Mouse (Mus musculus) embryonic facial prominence, embryonic 11.5 days (tissue): ENCODE results near the gene Ncor2. TPM values are rescaled to one million over a fixed set of nuclear protein-coding genes. Genes with fewer than 3 reads are reported as not detected.

Experiments
- ATAC-seq: fragments of 200-750 bp; cut with Nextera tagmentation; replicated peaks from 2 replicates; pipeline ENCODE4 v1.8.0; 2017; ENCODE audit warnings: low read depth; ENCODE audit not compliant: insufficient number of reproducible peaks, low FRiP score, low TSS enrichment
- DNase-seq: peaks from one replicate; pipeline ENCODE4 v3.0.0-alpha.2; 2015; ENCODE audit warnings: low spot score
- H3K27ac ChIP-seq: fragments of 300-500 bp; sonication (generic); replicated peaks from 2 replicates; pipeline ENCODE4 v1.5.1; 2014; ENCODE audit warnings: mild to moderate bottlenecking, low read depth, low read length, control low read depth
- H3K27me3 ChIP-seq: fragments of 300-500 bp; sonication (generic); 2 replicates; pipeline ENCODE4 v1.6.1; 2014; ENCODE audit warnings: mild to moderate bottlenecking, low read length, moderate library complexity, mixed read lengths; ENCODE audit not compliant: control insufficient read depth, insufficient read depth
- H3K36me3 ChIP-seq: fragments of 300-500 bp; sonication (generic); replicated peaks from 2 replicates; pipeline ENCODE4 v1.6.1; 2014; ENCODE audit warnings: low read depth, mild to moderate bottlenecking, low read length, moderate library complexity, mixed read lengths; ENCODE audit not compliant: control insufficient read depth, insufficient read depth
- H3K4me1 ChIP-seq: fragments of 300-500 bp; sonication (generic); 2 replicates; pipeline ENCODE4 v1.6.1; 2014; ENCODE audit warnings: low read length, mixed read lengths; ENCODE audit not compliant: control insufficient read depth, insufficient read depth
- H3K4me2 ChIP-seq: fragments of 300-500 bp; sonication (generic); 2 replicates; pipeline ENCODE4 v1.6.1; 2014; ENCODE audit warnings: low read depth, mild to moderate bottlenecking, control low read depth, low read length, moderate library complexity
- H3K4me3 ChIP-seq: fragments of 300-500 bp; sonication (generic); 2 replicates; pipeline ENCODE4 v1.5.1; 2014; ENCODE audit warnings: low read depth, low read length, control low read depth
- H3K9ac ChIP-seq: fragments of 300-500 bp; sonication (generic); replicated peaks from 2 replicates; pipeline ENCODE4 v1.6.1; 2014; ENCODE audit warnings: mild to moderate bottlenecking, control low read depth, low read length
- H3K9me3 ChIP-seq: fragments of 300-500 bp; sonication (generic); replicated peaks from 2 replicates; pipeline ENCODE4 v1.6.1; 2016; ENCODE audit warnings: mild to moderate bottlenecking, low read length, inconsistent platforms, mixed read lengths; ENCODE audit not compliant: control insufficient read depth
- WGBS: fragments of 180-500 bp; shearing (Covaris S2); extraction: QIAGEN DNeasy Blood & Tissue Kit; methylation state at CpG from one replicate; pipeline ENCODE4 v1.1.7; 2014; 5-methylcytosine and 5-hydroxymethylcytosine counted together
- polyA plus RNA-seq: library from polyadenylated mRNA; unstranded; fragments of >200 nt; fragmentation: Nextera tagmentation; extraction: Ambion mirVana; gene quantifications from 2 replicates; pipeline ENCODE4 v1.2.1, GENCODE M21; 2014

Ncor2 gene
- polyA plus RNA-seq, 1 experiment from 2014 or later: 12.4 TPM

GRCm38 (mm10) chr5:125171259-125171658 lies 7.8 kb downstream of the Ncor2 start:
- Histone ChIP-seq H3K9me3 (no peaks in the 10 kb centered on the region), H3K27me3 (no peaks in the 10 kb centered on the region), H3K4me2 (no peak overlapping the region), H3K9ac (no peak overlapping the region), H3K27ac (no peak overlapping the region), H3K4me1 (no peaks in the 10 kb centered on the region; the same call in 1 of the 2 replicates), H3K4me3 (no peak overlapping the region), H3K36me3 (no peaks in the 10 kb centered on the region)
- DNase-seq: no peak
- WGBS: 62% methylated on average over 6 of the region's 6 CpGs
- ATAC-seq: no peak

DNA sequence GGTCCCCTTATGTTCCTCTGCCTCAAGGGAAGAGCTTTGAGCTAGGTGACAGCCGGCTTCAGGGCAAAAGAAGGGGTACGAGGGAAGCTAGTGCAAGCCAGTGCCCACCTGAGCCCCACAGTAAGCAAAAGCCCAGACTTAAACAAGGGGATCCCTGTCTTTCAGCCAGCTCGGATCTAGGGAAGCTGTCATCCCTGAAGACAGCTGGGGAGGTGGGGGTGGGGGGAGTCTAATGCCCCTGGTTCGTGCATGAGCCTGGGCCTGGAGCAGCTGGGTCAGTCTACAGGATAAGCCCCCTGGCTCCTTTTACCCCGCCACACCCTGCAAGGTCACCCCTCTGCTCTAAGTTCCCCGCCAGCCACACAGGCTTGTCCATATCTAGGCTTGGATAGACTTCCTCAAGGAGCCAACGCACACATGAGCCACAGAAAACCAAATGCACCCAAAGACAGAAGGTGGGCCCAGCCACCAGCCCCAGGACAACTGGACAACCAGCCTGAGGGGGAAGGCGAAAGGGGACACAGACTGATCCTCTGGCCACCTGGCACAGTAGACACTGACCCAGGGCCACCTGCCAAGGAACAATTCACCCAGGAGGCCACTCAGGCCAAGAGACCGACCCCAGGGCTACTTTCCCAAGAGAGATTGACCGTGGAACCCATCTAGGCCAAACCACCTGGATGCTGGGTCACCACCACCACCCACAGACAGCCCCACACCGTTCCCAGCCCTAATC lies 8.7 kb downstream of the Ncor2 start:
- Histone ChIP-seq H3K9me3 (no peaks in the 10 kb centered on the region), H3K27me3 (no peaks in the 10 kb centered on the region), H3K27ac (no peak overlapping the region), H3K4me1 (peaks cover 4% of the 10 kb centered on the region), H3K9ac (no peak overlapping the region), H3K36me3 (no peaks in the 10 kb centered on the region), H3K4me2 (no peak overlapping the region), H3K4me3 (no peak overlapping the region)
- DNase-seq (no peak), ATAC-seq (no peak)
- 75% methylated on average over 11 of the region's 11 CpGs for WGBS

- no peak overlapping the region for H3K4me3 ChIP-seq
- H3K9me3 ChIP-seq: no peaks in the 10 kb centered on the region
- H3K27ac ChIP-seq: no peak overlapping the region
- WGBS: 79% methylated on average over 7 of the region's 7 CpGs
- no peak overlapping the region for H3K9ac ChIP-seq
- DNase-seq (no peak), ATAC-seq (no peak)
- no peak overlapping the region for H3K4me2 ChIP-seq
- H3K4me1 ChIP-seq: peaks cover 16% of the 10 kb centered on the region
- no peaks in the 10 kb centered on the region for H3K36me3 ChIP-seq
- no peaks in the 10 kb centered on the region for H3K27me3 ChIP-seq
Observed at GRCm38 (mm10) chr5:125168101-125168500, 10.9 kb downstream of the Ncor2 start.

- no peaks in the 10 kb centered on the region for H3K27me3 ChIP-seq
- WGBS: 80% methylated on average over 5 of the region's 5 CpGs
- no peaks in the 10 kb centered on the region for H3K9me3 ChIP-seq
- ATAC-seq (no peak), DNase-seq (no peak)
- no peak overlapping the region for H3K4me2 ChIP-seq
- no peak overlapping the region for H3K4me3 ChIP-seq
- no peak overlapping the region for H3K9ac ChIP-seq
- no peak overlapping the region for H3K27ac ChIP-seq
- H3K4me1 ChIP-seq: peaks cover 16% of the 10 kb centered on the region
- H3K36me3 ChIP-seq: no peaks in the 10 kb centered on the region
Observed at GRCm38 (mm10) chr5:125167524-125167923, 11.5 kb downstream of the Ncor2 start.

GRCm38 (mm10) chr5:125165993-125166392 lies 13.0 kb downstream of the Ncor2 start:
- ATAC-seq (no peak), DNase-seq (no peak)
- H3K4me1 ChIP-seq: peaks cover 19% of the 10 kb centered on the region
- H3K36me3 ChIP-seq: no peaks in the 10 kb centered on the region
- H3K27ac ChIP-seq: no peak overlapping the region
- no peak overlapping the region for H3K4me3 ChIP-seq
- no peaks in the 10 kb centered on the region for H3K9me3 ChIP-seq
- 83% methylated on average over 14 of the region's 14 CpGs for WGBS
- H3K9ac ChIP-seq: no peak overlapping the region
- H3K4me2 ChIP-seq: no peak overlapping the region
- no peaks in the 10 kb centered on the region for H3K27me3 ChIP-seq

DNA sequence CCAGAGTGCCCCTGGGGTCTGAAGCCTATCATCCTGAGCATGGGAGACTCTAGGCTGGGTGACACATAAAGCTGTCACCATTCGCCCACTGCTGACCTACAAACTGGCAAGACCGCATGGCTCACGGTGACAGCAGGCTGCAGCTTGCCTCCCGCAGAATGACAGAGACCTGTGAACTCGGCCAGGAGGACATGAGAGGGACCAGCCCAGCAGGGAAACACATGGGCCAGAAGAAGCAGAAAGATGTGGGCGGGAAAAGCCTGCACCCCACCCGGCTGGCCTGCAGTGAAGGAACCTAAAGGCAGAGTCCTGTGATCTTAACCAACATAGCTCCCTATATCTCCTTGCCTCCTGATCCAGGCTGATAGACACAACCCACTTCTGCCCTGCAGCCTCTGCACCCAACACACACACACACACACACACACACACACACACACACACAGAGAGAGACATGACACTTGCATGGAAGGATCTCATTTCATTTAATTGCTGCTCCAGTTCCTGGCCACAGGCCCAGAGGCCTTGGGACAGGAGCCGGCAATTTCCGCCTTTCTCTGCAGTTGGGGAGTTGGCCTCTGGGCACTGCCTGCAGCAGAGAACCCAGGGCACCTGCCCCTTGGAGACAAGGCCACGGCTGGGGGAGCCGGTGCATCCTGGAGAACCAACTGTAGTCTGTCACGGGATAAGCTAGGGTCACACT lies 14.4 kb downstream of the Ncor2 start:
- H3K27ac ChIP-seq: no peak overlapping the region; the same call in 1 of the 2 replicates
- ATAC-seq (no peak), DNase-seq (peak; percentile 55)
- H3K4me1 ChIP-seq: peaks cover 28% of the 10 kb centered on the region
- H3K4me3 ChIP-seq: no peak overlapping the region
- peak overlapping the region; percentile 1; the same call in 1 of the 2 replicates for H3K9ac ChIP-seq
- 27% methylated on average over 12 of the region's 12 CpGs for WGBS
- no peaks in the 10 kb centered on the region for H3K9me3 ChIP-seq
- no peaks in the 10 kb centered on the region for H3K27me3 ChIP-seq
- no peak overlapping the region for H3K4me2 ChIP-seq
- H3K36me3 ChIP-seq: no peaks in the 10 kb centered on the region

DNA sequence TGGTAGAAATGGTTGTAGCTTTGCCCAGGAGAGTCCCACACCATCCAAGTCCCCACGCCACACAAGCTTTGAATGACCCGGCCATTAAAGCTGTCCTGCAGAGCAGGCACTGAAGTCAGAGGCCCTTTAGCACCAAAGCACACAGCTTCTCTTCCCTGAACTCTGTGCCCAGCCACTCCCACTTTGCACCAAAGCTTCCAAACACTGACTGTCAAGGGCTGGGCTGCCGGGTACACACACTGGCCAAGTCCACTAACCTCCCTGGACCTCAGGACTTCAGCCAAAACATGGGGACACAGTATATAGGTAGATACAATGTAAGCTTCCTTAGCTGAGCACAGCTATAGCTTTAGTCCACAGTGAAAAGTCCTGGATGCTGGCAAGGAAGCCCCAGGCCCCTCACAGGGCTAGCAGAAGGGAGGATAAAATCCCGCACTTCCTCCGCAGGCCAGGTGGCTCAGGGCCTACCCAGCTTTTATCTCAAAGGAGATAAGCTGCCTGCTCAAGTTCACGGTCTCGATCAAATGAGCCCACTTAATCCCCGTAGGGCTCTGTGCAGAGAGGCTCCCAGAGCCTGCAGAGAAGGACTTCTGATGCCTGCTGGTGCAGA lies 15.5 kb downstream of the Ncor2 start:
- Histone ChIP-seq H3K27me3 (no peaks in the 10 kb centered on the region), H3K9ac (no peak overlapping the region; the same call in 1 of the 2 replicates), H3K4me2 (no peak overlapping the region), H3K36me3 (no peaks in the 10 kb centered on the region), H3K27ac (no peak overlapping the region), H3K9me3 (no peaks in the 10 kb centered on the region), H3K4me3 (no peak overlapping the region), H3K4me1 (peaks cover 38% of the 10 kb centered on the region)
- ATAC-seq (no peak), DNase-seq (no peak)
- WGBS: 50% methylated on average over 8 of the region's 8 CpGs

- H3K27ac ChIP-seq: no peak overlapping the region
Observed at GRCm38 (mm10) chr5:125162461-125162860, 16.6 kb downstream of the Ncor2 start.

More at GRCm38 (mm10) chr5:125162461-125162860, 16.6 kb downstream of the Ncor2 start:
- peaks cover 49% of the 10 kb centered on the region for H3K4me1 ChIP-seq
- H3K4me3 ChIP-seq: no peak overlapping the region
- H3K9ac ChIP-seq: no peak overlapping the region
- no peak for ATAC-seq
- H3K9me3 ChIP-seq: no peaks in the 10 kb centered on the region
- no peak for DNase-seq
- H3K27me3 ChIP-seq: no peaks in the 10 kb centered on the region
- no peak overlapping the region for H3K4me2 ChIP-seq
- no peaks in the 10 kb centered on the region for H3K36me3 ChIP-seq
- WGBS: 41% methylated on average over 2 of the region's 3 CpGs
